Mouse (Mus musculus) forebrain, embryonic 15.5 days (tissue): Measurements from ENCODE around the gene Ndufb2. TPM values are rescaled to one million over a fixed set of nuclear protein-coding genes. Genes with fewer than 3 reads are reported as not detected.

ENCODE experiments used
- ATAC-seq: fragments of 200-750 bp; cut with Nextera tagmentation; replicated peaks from 2 replicates; pipeline ENCODE4 v1.8.0; 2017; ENCODE audit warnings: mild to moderate bottlenecking, moderate TSS enrichment, moderate library complexity
- H3K27ac ChIP-seq: fragments of 300-500 bp; sonication (generic); replicated peaks from 2 replicates; pipeline ENCODE4 v1.5.1; 2015; ENCODE audit warnings: mild to moderate bottlenecking, inconsistent platforms
- H3K27me3 ChIP-seq: fragments of 300-500 bp; sonication (generic); 2 replicates; pipeline ENCODE4 v1.6.1; 2015; ENCODE audit warnings: inconsistent platforms
- H3K36me3 ChIP-seq: fragments of 300-500 bp; sonication (generic); 2 replicates; pipeline ENCODE4 v1.6.1; 2015; ENCODE audit warnings: mild to moderate bottlenecking, inconsistent platforms
- H3K4me1 ChIP-seq: fragments of 300-500 bp; sonication (generic); 2 replicates; pipeline ENCODE4 v1.6.1; 2015; ENCODE audit warnings: inconsistent platforms
- H3K4me2 ChIP-seq: fragments of 300-500 bp; sonication (generic); replicated peaks from 2 replicates; pipeline ENCODE4 v1.6.1; 2015; ENCODE audit warnings: mild to moderate bottlenecking, inconsistent platforms
- H3K4me3 ChIP-seq: fragments of 300-500 bp; sonication (generic); 2 replicates; pipeline ENCODE4 v1.5.1; 2015; ENCODE audit warnings: mild to moderate bottlenecking, inconsistent platforms
- H3K9ac ChIP-seq: fragments of 300-500 bp; sonication (generic); replicated peaks from 2 replicates; pipeline ENCODE4 v1.6.1; 2015; ENCODE audit warnings: mild to moderate bottlenecking, inconsistent platforms
- H3K9me3 ChIP-seq: fragments of 300-500 bp; sonication (generic); 2 replicates; pipeline ENCODE4 v1.6.1; 2016; ENCODE audit warnings: inconsistent platforms
- WGBS: fragments of 180-500 bp; shearing (Covaris S2); methylation state at CpG from one replicate; pipeline ENCODE4 v1.1.7; 2015; ENCODE audit warnings: mixed read lengths; 5-methylcytosine and 5-hydroxymethylcytosine counted together
- polyA plus RNA-seq: library from polyadenylated mRNA; unstranded; fragments of >200 nt; fragmentation: Nextera tagmentation; extraction: Ambion mirVana; gene quantifications from 2 replicates; pipeline ENCODE4 v1.2.1, GENCODE M21; 2015

The Ndufb2 gene
- polyA plus RNA-seq, 1 experiment from 2014 or later = 333 TPM

GRCm38 (mm10) chr6:39591481-39591880 is 893 bp upstream of the Ndufb2 start:
- Histone ChIP-seq H3K4me1 (peaks cover 16% of the 10 kb centered on the region), H3K27ac (no peak overlapping the region), H3K9me3 (no peaks in the 10 kb centered on the region), H3K36me3 (peaks cover 28% of the 10 kb centered on the region), H3K4me2 (no peak overlapping the region), H3K9ac (no peak overlapping the region), H3K4me3 (no peak overlapping the region), H3K27me3 (no peaks in the 10 kb centered on the region)
- WGBS = 96% methylated on average over 4 of the region's 4 CpGs
- ATAC-seq = no peak

GRCm38 (mm10) chr6:39600851-39601250 is 8.5 kb downstream of the Ndufb2 start:
- H3K9ac ChIP-seq = no peak overlapping the region
- H3K27me3 ChIP-seq = no peaks in the 10 kb centered on the region
- no peaks in the 10 kb centered on the region for H3K9me3 ChIP-seq
- H3K27ac ChIP-seq = no peak overlapping the region
- H3K4me1 ChIP-seq = no peaks in the 10 kb centered on the region
- H3K4me3 ChIP-seq = no peak overlapping the region
- WGBS = 86% methylated on average over 3 of the region's 3 CpGs
- H3K4me2 ChIP-seq = no peak overlapping the region
- peaks cover 33% of the 10 kb centered on the region for H3K36me3 ChIP-seq
- ATAC-seq = no peak

- Histone ChIP-seq H3K4me3 (no peak overlapping the region), H3K4me1 (no peaks in the 10 kb centered on the region), H3K27ac (no peak overlapping the region), H3K9me3 (no peaks in the 10 kb centered on the region), H3K27me3 (no peaks in the 10 kb centered on the region), H3K9ac (no peak overlapping the region), H3K36me3 (peaks cover 33% of the 10 kb centered on the region), H3K4me2 (no peak overlapping the region)
- 83% methylated on average over 3 of the region's 3 CpGs for WGBS
- no peak for ATAC-seq
These were observed 9.5 kb downstream of the Ndufb2 start for GRCm38 (mm10) chr6:39601828-39602227.

- H3K4me1 ChIP-seq = no peaks in the 10 kb centered on the region
- ATAC-seq = no peak
- H3K27ac ChIP-seq = no peak overlapping the region
- H3K36me3 ChIP-seq = peaks cover 24% of the 10 kb centered on the region
- H3K9me3 ChIP-seq = no peaks in the 10 kb centered on the region
- no peak overlapping the region for H3K9ac ChIP-seq
- 89% methylated on average over 5 of the region's 5 CpGs for WGBS
- no peak overlapping the region for H3K4me3 ChIP-seq
- H3K27me3 ChIP-seq = no peaks in the 10 kb centered on the region
- no peak overlapping the region for H3K4me2 ChIP-seq
These were observed 12.2 kb downstream of the Ndufb2 start for GRCm38 (mm10) chr6:39604565-39604964.

- Histone ChIP-seq H3K27me3 (no peaks in the 10 kb centered on the region), H3K4me2 (no peak overlapping the region), H3K9me3 (no peaks in the 10 kb centered on the region), H3K4me1 (no peaks in the 10 kb centered on the region), H3K9ac (no peak overlapping the region), H3K4me3 (no peak overlapping the region), H3K36me3 (peaks cover 16% of the 10 kb centered on the region), H3K27ac (no peak overlapping the region)
- WGBS = 90% methylated on average over 6 of the region's 6 CpGs
- no peak for ATAC-seq
These were observed 13.7 kb downstream of the Ndufb2 start for GRCm38 (mm10) chr6:39606056-39606455.

GRCm38 (mm10) chr6:39606862-39607261 is 14.5 kb downstream of the Ndufb2 start:
- ATAC-seq = no peak
- Histone ChIP-seq H3K9me3 (no peaks in the 10 kb centered on the region), H3K4me3 (no peak overlapping the region), H3K36me3 (peaks cover 12% of the 10 kb centered on the region), H3K9ac (no peak overlapping the region), H3K4me1 (no peaks in the 10 kb centered on the region), H3K4me2 (no peak overlapping the region), H3K27me3 (no peaks in the 10 kb centered on the region), H3K27ac (no peak overlapping the region)
- WGBS = 78% methylated on average over 3 of the region's 3 CpGs

- Histone ChIP-seq H3K36me3 (peaks cover 11% of the 10 kb centered on the region), H3K9ac (no peak overlapping the region), H3K4me1 (no peaks in the 10 kb centered on the region), H3K4me3 (no peak overlapping the region), H3K27ac (no peak overlapping the region), H3K9me3 (no peaks in the 10 kb centered on the region), H3K27me3 (no peaks in the 10 kb centered on the region), H3K4me2 (no peak overlapping the region)
- ATAC-seq = no peak
- 79% methylated on average over 5 of the region's 5 CpGs for WGBS
These were observed 15.0 kb downstream of the Ndufb2 start for GRCm38 (mm10) chr6:39607365-39607764.

- no peaks in the 10 kb centered on the region for H3K9me3 ChIP-seq
- no peaks in the 10 kb centered on the region for H3K27me3 ChIP-seq
- H3K9ac ChIP-seq = no peak overlapping the region
- H3K4me2 ChIP-seq = no peak overlapping the region
- no peak overlapping the region for H3K27ac ChIP-seq
- H3K36me3 ChIP-seq = peaks cover 27% of the 10 kb centered on the region
- H3K4me3 ChIP-seq = no peak overlapping the region
- no peak for ATAC-seq
- 69% methylated on average over 2 of the region's 2 CpGs for WGBS
- no peaks in the 10 kb centered on the region for H3K4me1 ChIP-seq
These were observed 17.8 kb downstream of the Ndufb2 start for GRCm38 (mm10) chr6:39610207-39610606.

GRCm38 (mm10) chr6:39611296-39611695 is 18.9 kb downstream of the Ndufb2 start:
- Histone ChIP-seq H3K4me3 (no peak overlapping the region), H3K9ac (no peak overlapping the region), H3K4me2 (no peak overlapping the region), H3K4me1 (no peaks in the 10 kb centered on the region), H3K9me3 (no peaks in the 10 kb centered on the region), H3K27ac (no peak overlapping the region), H3K36me3 (peaks cover 35% of the 10 kb centered on the region), H3K27me3 (no peaks in the 10 kb centered on the region)
- 94% methylated on average over 2 of the region's 2 CpGs for WGBS
- ATAC-seq = no peak

Other genes with a start within 250 kb of the Ndufb2 start
- gene Slc37a3, start 214.9 kb upstream of the Ndufb2 start, polyA plus RNA-seq = 60.4 and 69.5 TPM in 2 replicates
- gene Rab19, start 211.4 kb upstream of the Ndufb2 start, polyA plus RNA-seq = 0.15 and 0.20 TPM in 2 replicates
- gene Mkrn1, start 172.1 kb upstream of the Ndufb2 start, polyA plus RNA-seq = 220 and 247 TPM in 2 replicates
- gene Dennd2a, start 34.7 kb upstream of the Ndufb2 start, polyA plus RNA-seq = 14.2 and 14.6 TPM in 2 replicates
- 49.4 and 55.6 TPM in 2 replicates for gene Adck2, start 18.7 kb upstream of the Ndufb2 start, polyA plus RNA-seq
- gene Gm42420, start 6.8 kb upstream of the Ndufb2 start, polyA plus RNA-seq = 2.0 TPM in 1 of 2 replicates, not detected in the other
- gene Braf, start 132.9 kb downstream of the Ndufb2 start, polyA plus RNA-seq = 21.6 and 23.7 TPM in 2 replicates
- gene Mrps33, start 218.4 kb downstream of the Ndufb2 start, polyA plus RNA-seq = 225 and 230 TPM in 2 replicates